Mouse (Mus musculus) lung, embryonic 15.5 days (tissue): ENCODE data around the gene Col18a1. TPM values are rescaled to one million over a fixed set of nuclear protein-coding genes. Genes with fewer than 3 reads are reported as not detected.

Experiments used
- ATAC-seq: fragments of 200-750 bp; cut with Nextera tagmentation; 2 replicates; pipeline ENCODE4 v1.8.0; 2017; ENCODE audit warnings: moderate number of reproducible peaks, borderline replicate concordance; ENCODE audit not compliant: low FRiP score, low TSS enrichment; ENCODE audit errors: extremely low read depth
- H3K27ac ChIP-seq: fragments of 300-500 bp; sonication (generic); 2 replicates; pipeline ENCODE4 v1.5.1; 2015; ENCODE audit warnings: moderate library complexity, mild to moderate bottlenecking, inconsistent platforms
- H3K27me3 ChIP-seq: fragments of 300-500 bp; sonication (generic); 2 replicates; pipeline ENCODE4 v1.6.1; 2015; ENCODE audit warnings: inconsistent platforms
- H3K36me3 ChIP-seq: fragments of 300-500 bp; sonication (generic); 2 replicates; pipeline ENCODE4 v1.6.1; 2015; ENCODE audit warnings: inconsistent platforms
- H3K4me1 ChIP-seq: fragments of 300-500 bp; sonication (generic); 2 replicates; pipeline ENCODE4 v1.6.1; 2015; ENCODE audit warnings: inconsistent platforms
- H3K4me2 ChIP-seq: fragments of 300-500 bp; sonication (generic); 2 replicates; pipeline ENCODE4 v1.6.1; 2015; ENCODE audit warnings: inconsistent platforms, mild to moderate bottlenecking, moderate library complexity
- H3K4me3 ChIP-seq: fragments of 300-500 bp; sonication (generic); 2 replicates; pipeline ENCODE4 v1.5.1; 2015; ENCODE audit warnings: mild to moderate bottlenecking, inconsistent platforms
- H3K9ac ChIP-seq: fragments of 300-500 bp; sonication (generic); 2 replicates; pipeline ENCODE4 v1.6.1; 2015; ENCODE audit warnings: inconsistent platforms
- H3K9me3 ChIP-seq: fragments of 300-500 bp; sonication (generic); 2 replicates; pipeline ENCODE4 v1.6.1; 2016; ENCODE audit warnings: inconsistent platforms
- WGBS: fragments of 180-500 bp; shearing (Covaris S2); methylation state at CpG from one replicate; pipeline ENCODE4 v1.1.7; 2015; 5-methylcytosine and 5-hydroxymethylcytosine counted together
- polyA plus RNA-seq: library from polyadenylated mRNA; unstranded; fragments of >200 nt; fragmentation: Nextera tagmentation; extraction: Ambion mirVana; gene quantifications from 2 replicates; pipeline ENCODE4 v1.2.1, GENCODE M21; 2015

The Col18a1 gene
- polyA plus RNA-seq, 1 experiment from 2014 or later = 283 TPM

DNA sequence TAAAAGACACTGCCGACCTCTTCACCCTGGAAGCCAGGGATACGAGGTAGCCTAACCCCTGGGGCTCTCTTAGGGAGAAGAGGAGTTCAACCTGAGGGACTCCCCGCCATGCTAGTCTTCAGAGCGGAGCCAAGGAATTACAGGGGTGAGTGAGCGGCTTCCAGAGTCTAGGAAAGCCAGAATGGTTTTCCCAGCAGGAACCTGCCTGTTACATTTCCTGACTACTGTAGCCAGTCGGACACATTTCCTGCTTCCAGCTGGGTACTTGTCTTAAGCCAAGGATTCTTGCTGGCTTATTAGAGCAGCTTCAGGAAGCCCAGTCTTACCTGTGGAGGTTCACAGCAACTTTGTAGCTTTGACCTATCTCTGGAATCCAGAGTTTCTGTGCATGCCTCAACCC is 34.8 kb downstream of the Col18a1 start:
- Histone ChIP-seq H3K9ac (no peak overlapping the region), H3K4me1 (peaks cover 33% of the 10 kb centered on the region), H3K4me2 (no peak overlapping the region), H3K9me3 (no peaks in the 10 kb centered on the region), H3K27ac (peak overlapping the region; percentile 39), H3K4me3 (no peak overlapping the region), H3K27me3 (no peaks in the 10 kb centered on the region), H3K36me3 (no peaks in the 10 kb centered on the region)
- 46% methylated on average over 6 of the region's 6 CpGs for whole genome bisulfite sequencing
- no peak for ATAC-seq

DNA sequence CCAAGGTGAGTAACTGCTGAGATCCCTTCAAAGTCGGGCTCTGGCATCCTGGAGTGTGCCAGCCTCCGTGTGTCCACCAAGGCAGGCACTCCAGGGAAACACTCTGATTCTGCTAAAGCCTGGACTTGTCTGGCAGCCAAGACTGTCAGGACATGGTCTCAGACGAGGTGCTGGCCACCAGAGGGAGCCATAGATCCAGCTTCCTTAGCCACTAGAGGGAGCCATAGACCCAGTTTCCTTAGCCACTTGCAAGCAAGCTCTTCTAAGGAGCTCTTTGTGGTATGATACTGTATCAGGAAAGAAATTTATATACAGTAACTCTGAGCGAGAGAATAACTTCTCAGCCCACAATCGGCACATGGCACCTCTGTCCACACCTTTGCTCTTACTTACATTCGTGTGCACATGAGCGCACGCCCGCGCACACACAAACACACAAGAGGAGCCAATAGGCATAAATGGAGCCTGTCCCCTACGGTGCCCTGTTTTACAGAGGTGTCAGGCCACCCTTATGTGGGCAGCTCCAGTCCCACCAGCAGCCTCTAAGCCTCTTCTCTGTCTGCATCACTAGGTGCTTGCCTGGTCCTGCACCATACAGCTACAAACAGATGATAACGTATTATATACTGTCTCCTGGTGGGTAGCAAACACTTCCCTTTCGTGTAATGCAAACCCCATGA is 35.6 kb downstream of the Col18a1 start:
- ATAC-seq = peak; percentile 66
- Histone ChIP-seq H3K4me3 (no peak overlapping the region), H3K4me2 (no peak overlapping the region), H3K27me3 (no peaks in the 10 kb centered on the region), H3K36me3 (no peaks in the 10 kb centered on the region), H3K27ac (peak overlapping the region; percentile 54), H3K4me1 (peaks cover 33% of the 10 kb centered on the region), H3K9me3 (no peaks in the 10 kb centered on the region), H3K9ac (no peak overlapping the region)
- WGBS = 42% methylated on average over 13 of the region's 13 CpGs

DNA sequence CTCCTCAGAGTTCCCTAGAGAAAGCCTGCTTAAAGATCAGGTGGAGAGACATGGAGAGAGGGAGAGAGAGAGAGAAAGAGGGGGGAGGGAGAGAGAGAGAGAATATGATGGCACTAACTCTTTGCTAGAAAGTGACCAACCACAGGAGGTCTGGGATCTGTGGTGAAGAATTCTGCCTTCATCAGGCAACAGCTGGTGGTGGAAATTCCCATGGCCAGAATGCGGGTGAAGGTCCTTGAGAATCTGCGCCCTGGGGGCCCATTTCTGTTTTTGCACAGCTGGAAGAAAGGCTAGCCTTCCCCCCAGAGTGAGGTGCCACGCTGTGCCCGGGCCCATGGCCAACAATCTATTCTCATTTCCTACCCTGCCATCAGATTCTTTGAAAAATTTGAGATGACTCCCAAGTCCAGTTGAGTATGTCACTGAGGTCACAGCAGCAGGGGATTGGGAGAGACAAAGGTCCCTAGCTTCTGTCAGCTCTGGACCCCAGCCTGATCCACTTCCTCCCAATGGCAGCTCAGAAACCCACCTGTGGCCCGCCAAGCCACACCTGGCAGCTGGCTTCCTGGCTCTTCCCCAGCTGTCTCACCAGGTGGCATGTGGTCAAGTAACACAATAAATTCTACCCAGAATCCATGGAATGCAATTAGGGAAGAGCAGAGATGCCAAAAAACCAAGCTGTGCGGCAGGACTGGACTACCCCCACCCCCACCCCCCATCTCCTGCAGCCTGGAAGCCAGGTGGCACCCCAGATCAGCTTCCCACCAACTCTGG is 36.5 kb downstream of the Col18a1 start:
- H3K9me3 ChIP-seq = no peaks in the 10 kb centered on the region
- no peaks in the 10 kb centered on the region for H3K36me3 ChIP-seq
- ATAC-seq = no peak
- H3K27ac ChIP-seq = peak overlapping the region; percentile 54
- no peaks in the 10 kb centered on the region for H3K27me3 ChIP-seq
- H3K4me3 ChIP-seq = no peak overlapping the region
- WGBS = 67% methylated on average over 6 of the region's 6 CpGs
- H3K4me2 ChIP-seq = no peak overlapping the region
- peaks cover 33% of the 10 kb centered on the region for H3K4me1 ChIP-seq
- no peak overlapping the region for H3K9ac ChIP-seq

DNA sequence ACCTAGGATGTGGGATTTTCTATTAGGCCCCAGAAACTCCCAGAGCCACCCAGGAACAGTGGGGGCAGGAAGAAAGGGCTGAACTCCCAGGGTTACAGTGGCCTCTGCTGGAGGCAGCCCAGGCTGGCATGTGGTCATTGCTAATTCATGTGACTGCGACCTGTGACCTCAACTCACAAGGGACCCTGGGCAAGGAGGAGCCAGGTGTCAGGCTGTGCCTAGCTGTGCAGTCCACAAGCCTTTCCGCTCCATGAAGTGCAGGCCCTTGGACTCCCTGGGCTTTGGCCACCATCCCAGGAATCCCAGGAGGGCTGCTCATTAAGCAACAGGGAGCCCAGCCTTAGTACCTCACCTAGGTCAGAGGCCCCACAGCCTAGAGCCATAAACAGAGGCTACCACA is 38.4 kb downstream of the Col18a1 start:
- Histone ChIP-seq H3K4me2 (no peak overlapping the region), H3K9me3 (no peaks in the 10 kb centered on the region), H3K27me3 (no peaks in the 10 kb centered on the region), H3K36me3 (no peaks in the 10 kb centered on the region), H3K4me3 (no peak overlapping the region), H3K27ac (no peak overlapping the region), H3K4me1 (peaks cover 33% of the 10 kb centered on the region), H3K9ac (no peak overlapping the region)
- no peak for ATAC-seq
- WGBS = 92% methylated on average over 2 of the region's 2 CpGs

DNA sequence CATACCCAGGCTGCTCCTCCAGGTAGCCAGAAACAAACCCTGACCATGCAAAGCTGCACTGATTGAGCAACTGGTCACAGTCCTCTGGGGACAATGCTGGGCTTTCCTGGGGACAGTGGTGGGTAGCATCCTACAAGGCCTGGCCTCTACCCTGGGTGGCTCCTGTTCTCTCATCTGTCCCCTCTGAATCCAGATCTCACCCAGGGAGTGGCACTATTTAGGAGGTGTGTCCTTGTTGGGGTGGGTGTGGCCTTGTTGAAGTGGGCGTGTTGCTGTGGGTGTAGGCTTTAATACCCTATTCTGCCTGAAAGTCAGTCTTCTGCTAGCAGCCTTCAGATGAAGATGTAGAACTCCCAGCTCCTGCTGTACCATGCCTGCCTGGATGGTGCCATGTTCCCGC is 39.8 kb downstream of the Col18a1 start:
- no peaks in the 10 kb centered on the region for H3K36me3 ChIP-seq
- 91% methylated on average over 2 of the region's 2 CpGs for WGBS
- no peaks in the 10 kb centered on the region for H3K9me3 ChIP-seq
- H3K27me3 ChIP-seq = no peaks in the 10 kb centered on the region
- H3K4me1 ChIP-seq = peaks cover 26% of the 10 kb centered on the region
- H3K4me3 ChIP-seq = no peak overlapping the region
- ATAC-seq = peak; percentile 13; the same call in 1 of the 2 replicates
- no peak overlapping the region for H3K4me2 ChIP-seq
- H3K9ac ChIP-seq = no peak overlapping the region
- H3K27ac ChIP-seq = no peak overlapping the region

DNA sequence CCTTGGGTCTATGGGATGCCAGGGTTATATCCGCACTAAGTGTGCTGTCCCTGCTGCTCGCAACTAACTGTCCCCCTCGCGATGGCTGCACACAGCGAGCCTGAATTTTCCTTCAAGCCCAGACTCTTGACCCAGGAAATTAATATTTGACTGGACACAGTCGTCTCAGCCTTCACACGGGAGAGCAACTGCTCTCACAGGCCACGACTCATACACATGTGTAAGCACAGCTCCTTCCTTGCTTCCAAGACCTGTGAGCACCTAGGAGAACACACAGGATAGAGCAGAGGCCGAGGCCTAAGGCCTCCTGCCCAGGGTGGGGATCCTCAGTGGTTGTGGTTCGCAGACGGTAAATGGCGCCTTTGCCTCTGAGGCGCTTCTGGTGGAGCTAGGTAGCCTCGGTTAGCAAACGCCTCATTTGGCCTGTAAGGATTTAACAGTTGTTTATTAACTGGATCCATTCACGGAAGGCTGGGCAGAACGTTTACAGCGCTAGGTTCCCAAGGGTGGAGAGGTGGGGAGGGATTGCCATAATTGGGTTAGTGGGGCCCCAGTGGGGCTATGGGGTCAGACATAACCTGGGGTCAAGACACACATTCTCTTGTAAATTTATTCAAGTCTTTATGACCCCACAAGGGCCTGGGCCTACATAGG is 41.1 kb downstream of the Col18a1 start:
- Histone ChIP-seq H3K4me1 (peaks cover 14% of the 10 kb centered on the region), H3K4me3 (no peak overlapping the region), H3K9ac (no peak overlapping the region), H3K27me3 (no peaks in the 10 kb centered on the region), H3K36me3 (no peaks in the 10 kb centered on the region), H3K27ac (no peak overlapping the region), H3K9me3 (no peaks in the 10 kb centered on the region), H3K4me2 (no peak overlapping the region)
- WGBS = 82% methylated on average over 18 of the region's 18 CpGs
- ATAC-seq = no peak

DNA sequence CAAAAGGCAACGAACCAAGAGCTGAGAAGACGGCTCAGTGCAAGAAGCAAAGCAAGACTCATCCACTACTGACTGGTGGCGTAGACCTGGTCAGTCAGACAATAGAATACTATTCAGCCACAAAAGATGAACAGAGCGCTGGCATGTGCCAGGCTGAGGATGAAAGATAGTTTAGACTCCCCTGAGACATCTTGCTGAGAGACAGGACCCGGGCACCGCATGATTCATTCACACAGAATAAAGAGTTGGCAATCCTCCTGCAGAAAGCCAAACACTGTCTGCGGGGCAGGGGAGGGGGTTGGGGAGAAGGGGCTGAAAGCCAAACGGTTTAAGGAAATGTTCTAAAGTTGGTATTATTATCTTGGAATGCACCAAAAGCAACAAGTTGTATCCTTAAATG is 42.4 kb downstream of the Col18a1 start:
- no peak overlapping the region for H3K4me2 ChIP-seq
- H3K27me3 ChIP-seq = no peaks in the 10 kb centered on the region
- H3K27ac ChIP-seq = no peak overlapping the region
- 58% methylated on average over 8 of the region's 8 CpGs for WGBS
- no peak overlapping the region for H3K4me3 ChIP-seq
- ATAC-seq = no peak
- H3K9ac ChIP-seq = no peak overlapping the region
- no peaks in the 10 kb centered on the region for H3K36me3 ChIP-seq
- peaks cover 8% of the 10 kb centered on the region for H3K4me1 ChIP-seq
- H3K9me3 ChIP-seq = no peaks in the 10 kb centered on the region

DNA sequence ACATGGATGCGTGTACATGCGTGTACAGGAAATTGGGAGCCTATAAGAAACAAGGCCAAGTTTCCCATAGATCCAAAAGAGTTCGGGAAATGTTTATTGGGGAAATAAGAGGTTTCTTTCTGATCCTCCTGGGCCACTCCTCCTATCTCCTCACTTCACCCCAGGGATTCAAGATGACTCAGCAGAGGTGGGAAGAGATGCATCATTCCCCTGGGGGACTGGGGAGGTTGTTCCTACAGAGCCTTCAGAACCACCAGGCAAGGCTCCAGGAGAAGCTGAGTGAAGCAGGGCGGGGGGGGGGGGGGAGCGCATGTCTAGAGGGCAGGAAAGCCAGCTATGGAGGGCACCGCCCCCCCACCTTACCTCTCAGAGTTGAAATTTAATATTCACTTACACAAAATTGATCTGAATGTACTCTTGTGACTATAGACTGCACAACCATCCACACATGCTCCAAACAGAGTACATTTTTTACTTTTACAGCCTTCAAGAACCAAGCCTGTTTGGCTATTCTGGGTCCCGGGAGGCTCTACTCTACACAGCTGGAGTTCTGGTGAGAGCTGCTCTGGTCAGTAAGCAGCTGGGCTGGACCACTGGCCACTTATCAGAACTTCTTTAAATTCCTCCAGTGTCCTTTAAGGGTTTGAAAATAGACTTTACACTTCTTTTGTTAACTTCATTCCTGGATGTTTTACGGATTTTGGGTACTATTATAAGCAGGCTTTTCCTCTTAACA is 44.9 kb downstream of the Col18a1 start:
- H3K9me3 ChIP-seq = no peaks in the 10 kb centered on the region
- H3K4me3 ChIP-seq = no peak overlapping the region
- H3K4me1 ChIP-seq = peaks cover 30% of the 10 kb centered on the region
- no peak overlapping the region for H3K4me2 ChIP-seq
- WGBS = 78% methylated on average over 8 of the region's 8 CpGs
- H3K36me3 ChIP-seq = no peaks in the 10 kb centered on the region
- H3K27me3 ChIP-seq = no peaks in the 10 kb centered on the region
- no peak overlapping the region for H3K9ac ChIP-seq
- no peak overlapping the region for H3K27ac ChIP-seq
- ATAC-seq = no peak

DNA sequence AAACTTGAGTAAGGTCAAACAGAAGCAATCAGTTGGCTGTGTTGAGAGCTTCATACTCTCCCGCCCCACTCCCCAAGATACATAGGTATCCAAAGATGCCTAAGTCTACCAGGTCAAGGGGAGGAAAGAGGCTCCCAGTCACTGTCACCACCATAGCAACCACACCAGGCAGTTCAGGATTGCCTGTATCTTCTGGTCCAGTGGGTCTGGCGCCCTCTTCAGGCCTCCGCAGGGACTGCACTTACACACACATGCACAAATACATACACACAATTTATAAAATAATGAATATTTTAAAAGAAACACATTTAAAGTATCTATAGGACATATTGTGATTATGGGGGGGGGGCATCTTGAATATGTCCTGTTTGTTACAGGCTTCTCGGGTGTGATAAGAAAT is 45.8 kb downstream of the Col18a1 start:
- no peaks in the 10 kb centered on the region for H3K27me3 ChIP-seq
- H3K4me3 ChIP-seq = no peak overlapping the region
- no peak overlapping the region for H3K9ac ChIP-seq
- 80% methylated on average over 4 of the region's 4 CpGs for WGBS
- H3K36me3 ChIP-seq = no peaks in the 10 kb centered on the region
- no peak for ATAC-seq
- H3K4me2 ChIP-seq = no peak overlapping the region
- peaks cover 35% of the 10 kb centered on the region for H3K4me1 ChIP-seq
- H3K27ac ChIP-seq = no peak overlapping the region
- H3K9me3 ChIP-seq = no peaks in the 10 kb centered on the region

DNA sequence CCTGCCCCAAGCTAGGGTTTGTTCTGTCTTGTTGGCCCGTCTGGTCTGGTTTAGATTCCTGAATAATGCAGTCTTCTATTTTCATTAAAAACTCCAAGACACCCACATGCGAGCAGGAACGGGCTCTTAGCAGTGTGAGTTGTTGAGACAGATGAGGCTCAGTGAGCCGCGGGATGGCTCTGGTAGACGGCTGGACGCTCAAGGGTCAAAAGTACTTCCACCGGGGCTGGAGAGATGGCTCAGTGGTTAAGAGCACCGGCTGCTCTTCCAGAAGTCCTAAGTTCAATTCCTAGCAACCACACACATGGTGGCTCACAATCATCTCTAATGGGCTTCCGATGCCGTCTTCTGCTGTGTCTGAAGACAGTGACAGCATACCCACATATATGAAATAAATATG is 46.9 kb downstream of the Col18a1 start:
- peaks cover 40% of the 10 kb centered on the region for H3K4me1 ChIP-seq
- no peak overlapping the region for H3K27ac ChIP-seq
- H3K9me3 ChIP-seq = no peaks in the 10 kb centered on the region
- no peaks in the 10 kb centered on the region for H3K27me3 ChIP-seq
- no peak overlapping the region for H3K4me3 ChIP-seq
- H3K9ac ChIP-seq = no peak overlapping the region
- H3K4me2 ChIP-seq = no peak overlapping the region
- no peaks in the 10 kb centered on the region for H3K36me3 ChIP-seq
- ATAC-seq = no peak
- 80% methylated on average over 11 of the region's 11 CpGs for WGBS

DNA sequence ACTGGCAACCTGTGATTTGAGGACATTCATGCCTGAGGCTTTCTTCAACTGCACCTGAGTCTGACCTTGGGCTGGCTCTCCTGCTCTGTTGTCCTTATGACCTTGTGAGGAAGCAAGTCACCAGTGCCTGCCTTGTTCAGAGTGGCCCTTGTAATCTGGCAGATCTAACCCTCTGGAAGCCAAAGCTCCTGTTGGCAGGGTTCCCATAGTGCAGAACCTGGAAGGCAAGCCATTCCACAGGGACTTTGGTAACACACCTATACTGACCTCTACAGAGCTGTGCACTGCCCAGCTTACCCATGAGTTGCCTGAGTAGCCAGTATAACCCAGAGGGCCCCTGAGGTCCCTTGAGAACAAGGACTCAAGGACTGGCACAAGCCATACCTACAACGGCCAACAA is 48.0 kb downstream of the Col18a1 start:
- Histone ChIP-seq H3K9ac (no peak overlapping the region), H3K27ac (no peak overlapping the region), H3K4me1 (peaks cover 43% of the 10 kb centered on the region), H3K36me3 (no peaks in the 10 kb centered on the region), H3K9me3 (no peaks in the 10 kb centered on the region), H3K4me2 (no peak overlapping the region), H3K27me3 (no peaks in the 10 kb centered on the region), H3K4me3 (no peak overlapping the region)
- 77% methylated on average over 1 of the region's 1 CpGs for WGBS
- no peak for ATAC-seq
